Mouse (Mus musculus) lung, postnatal 0 days (tissue): ENCODE data around the gene Dhrs4.

Experiments
- CTCF ChIP-seq: IDR thresholded peaks from 2 replicates; pipeline ENCODE4 v1.5.1; 2016; ENCODE audit warnings: antibody characterized with exemption, mild to moderate bottlenecking
- EP300 ChIP-seq: IDR thresholded peaks from 2 replicates; pipeline ENCODE4 v1.6.1; 2016; ENCODE audit warnings: antibody characterized with exemption, mild to moderate bottlenecking, control low read depth

DNA sequence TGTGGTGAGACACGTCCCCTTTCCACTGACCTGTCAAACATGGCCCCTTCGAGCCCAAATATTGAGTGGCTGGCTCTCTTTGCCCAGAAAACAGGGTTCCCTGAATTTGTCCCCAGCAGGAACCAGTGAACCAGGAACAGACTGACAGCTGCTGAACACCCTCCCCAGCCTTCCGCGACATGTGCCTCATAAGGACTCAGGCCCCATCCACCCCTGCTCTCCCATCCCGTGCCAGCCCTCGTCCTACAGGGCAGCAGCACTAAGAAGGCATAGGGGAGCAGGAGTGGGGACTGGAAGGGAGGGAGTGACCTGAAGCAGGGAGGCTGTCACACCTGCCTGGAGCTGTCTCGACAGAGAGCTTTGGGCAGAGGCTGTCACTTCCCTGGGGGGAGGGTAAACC is 29.2 kb downstream of the Dhrs4 start:
- TF ChIP-seq CTCF (no peak), EP300 (no peak)
